ENCODE assay signal across 8 mouse cellular contexts in the genomic region with DNA sequence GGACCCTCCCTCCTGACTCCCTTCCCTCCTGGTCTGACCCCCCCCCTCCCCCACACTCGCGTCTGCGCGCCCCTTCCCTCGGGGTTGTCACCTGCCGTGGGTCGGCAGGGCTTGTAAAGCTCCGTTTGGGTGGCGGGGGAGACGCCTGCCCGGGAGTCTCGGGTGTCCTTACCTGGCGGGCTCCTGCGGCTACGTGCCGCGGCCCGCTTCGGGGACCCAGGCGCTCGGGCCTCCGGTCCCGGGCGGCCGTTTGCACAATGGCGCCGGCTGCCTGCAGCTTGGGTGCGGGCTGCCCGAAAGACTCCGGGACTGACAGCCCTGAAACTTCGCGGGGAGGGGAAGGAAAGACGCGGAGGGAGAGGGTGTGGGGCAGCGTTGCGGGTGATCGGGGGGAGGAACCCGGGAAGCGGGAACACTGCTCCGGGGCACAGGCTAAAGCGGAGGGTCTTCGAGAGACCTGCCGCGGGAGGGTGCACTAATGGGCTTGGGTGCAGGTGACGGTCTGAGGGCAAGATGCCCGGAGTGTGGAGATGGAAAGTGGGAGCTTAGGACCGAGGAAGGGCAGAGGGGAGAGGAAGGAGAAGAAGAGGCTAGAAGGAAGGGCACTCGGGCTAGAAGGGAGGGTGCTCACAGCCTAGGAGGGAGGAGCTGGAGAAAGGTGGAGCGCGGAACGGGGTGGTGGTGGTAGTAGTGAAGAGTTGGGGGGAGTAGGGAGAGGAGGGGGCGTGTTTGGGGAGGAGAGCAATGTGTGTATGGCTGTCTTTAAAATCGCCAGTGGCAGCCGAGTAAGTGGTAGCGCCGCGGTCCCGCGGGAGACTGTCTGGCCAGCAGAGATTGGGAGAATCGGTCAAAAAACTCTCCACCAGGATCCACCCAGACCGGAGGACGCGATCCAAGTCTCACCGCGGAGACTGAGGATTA. TPM values are rescaled to one million over a fixed set of nuclear protein-coding genes. Genes with fewer than 3 reads are reported as not detected.
DNase-seq lines count a peak whose midpoint lies in the region; ATAC-seq and TF ChIP-seq lines count a peak whose summit lies in the region.

A gene (minus strand): TSS at position 645 of the 921 bp plus-strand sequence.

- peak within 1 kb of the TSS; percentile 73 for H3K9ac ChIP-seq in hindbrain, embryonic 12.5 days

- DNase-seq in Patski (ENCODE audit: low read depth, low spot score), result no peak
- DNase-seq in cerebellum, adult 8-10 months, result peak; percentile 71
- DNase-seq in frontal cortex, postnatal 10 days (ENCODE audit: low spot score in 2 of 2), result peak; percentile 43 to 52
- peak; percentile 37 for DNase-seq in layer of hippocampus, postnatal 14 days (ENCODE audit: low spot score in 2 of 2)
- DNase-seq in lung, postnatal 14 days, result peak; percentile 62
- DNase-seq in ovary, postnatal 36 days (ENCODE audit: low spot score), result peak; percentile 67
- peak; percentile 62 to 73 for DNase-seq in urinary bladder, postnatal 4 days (ENCODE audit: low spot score in 2 of 2)

- H3K4me3 ChIP-seq in hindbrain, embryonic 12.5 days, result peak within 1 kb of the TSS; percentile 68

- CTCF ChIA-PET in Patski (lab: Charles Lee), result interaction anchor here (1.3 kb wide), 1 partner anchor 32 kb away, joined by 4 read pairs; no protein-coding TSS in a partner anchor

- no peaks in the 10 kb centered on the region for H3K9me3 ChIP-seq in hindbrain, embryonic 12.5 days (replicated peaks)

- H3K27ac ChIP-seq in hindbrain, embryonic 12.5 days, result peak within 1 kb of the TSS; percentile 93

- TF ChIP-seq CTCF in Patski (IDR thresholded peaks at IDR 0.05), result no peak

- in situ Hi-C loops in Patski (cut with MboI; ENCODE audit: low pct_unique_long_range_greater_than_20kb), result no loop called here

- POLR2A ChIA-PET in Patski (lab: Charles Lee), result interaction anchor here (0.6 to 2.7 kb wide), 5 partner anchors 18 to 86 kb away, joined by 3 to 13 read pairs (median 3); a partner anchor contains a TSS

- H3K27me3 ChIP-seq in Patski, result no peaks in the 10 kb centered on the region
- H3K27me3 ChIP-seq in hindbrain, embryonic 12.5 days, result peaks cover 9% of the 10 kb centered on the region

- H3K36me3 ChIP-seq in hindbrain, embryonic 12.5 days, result peaks cover 14% of the 10 kb centered on the region

- WGBS in hindbrain, embryonic 12.5 days, result under 1% methylated on average over 65 of the region's 65 CpGs

- H3K4me2 ChIP-seq in hindbrain, embryonic 12.5 days (replicated peaks), result peak within 1 kb of the TSS; percentile 91

- no peak for ATAC-seq in Patski
- ATAC-seq in hindbrain, embryonic 12.5 days (ENCODE audit: low FRiP score), result peak; percentile 27

- H3K4me1 ChIP-seq in hindbrain, embryonic 12.5 days, result peaks cover 25% of the 10 kb centered on the region

RNA-seq across cellular contexts. Expression of the gene that starts here (rescaled TPM):
- polyA plus RNA-seq in Patski (2021), result 30.7 TPM
- 21.2 and 22.2 TPM in 2 replicates for polyA plus RNA-seq in hindbrain, embryonic 12.5 days (2016; fragmentation: Nextera tagmentation; extraction: Ambion mirVana)
- 10 to 100 TPM; 19.0 to 20.0 TPM for total RNA-seq in layer of hippocampus, postnatal 14 days (2021)
